Mouse (Mus musculus) gastrocnemius, adult 18-20 months (tissue): Measurements from ENCODE around the gene Rec114. TPM values are rescaled to one million over a fixed set of nuclear protein-coding genes. Genes with fewer than 3 reads are reported as not detected.

Experiments used
- DNase-seq: peaks from one replicate; pipeline ENCODE4 v3.0.0; 2021; ENCODE audit warnings: low spot score
- long read RNA-seq, 2 experiments: library from polyadenylated mRNA; stranded (forward); transcript quantifications; one replicate each; pipeline ENCODE4 v2.0.0; 2021
- total RNA-seq, 2 experiments: library from RNA; stranded (reverse); gene quantifications; 2 replicates each; pipeline ENCODE4 v1.2.3; 2021

The Rec114 gene
- total RNA-seq = under 1 TPM in 1 of 2 experiments, not detected in 1; 0.26 TPM
- long read RNA-seq, experiment 1, partial matches to known transcripts = 0 of 1 reads
- long read RNA-seq, experiment 1, other reads (novel, unspliced or antisense) = 1 of 1 reads
- long read RNA-seq, experiment 2, partial matches to known transcripts = 1 of 2 reads
- long read RNA-seq, experiment 2, other reads (novel, unspliced or antisense) = 0 of 2 reads

GRCm38 (mm10) chr9:58743702-58744248 is at the start of gene Rec114:
Gene Rec114 (minus strand): TSS chr9:58743964.
- DNase-seq = no peak

GRCm38 (mm10) chr9:58789476-58789875 is 45.7 kb upstream of the Rec114 start:
- no peak for DNase-seq

GRCm38 (mm10) chr9:58775363-58775762 is 31.6 kb upstream of the Rec114 start:
- DNase-seq = no peak

- no peak for DNase-seq
Measured at GRCm38 (mm10) chr9:58774761-58775160, 31.0 kb upstream of the Rec114 start.

GRCm38 (mm10) chr9:58769943-58770342 is 26.2 kb upstream of the Rec114 start:
- no peak for DNase-seq

- DNase-seq = no peak
Measured at GRCm38 (mm10) chr9:58766959-58767955, 23.5 kb upstream of the Rec114 start.

GRCm38 (mm10) chr9:58764354-58764753 is 20.6 kb upstream of the Rec114 start:
- DNase-seq = no peak

- no peak for DNase-seq
Measured at GRCm38 (mm10) chr9:58763114-58763513, 19.4 kb upstream of the Rec114 start.

GRCm38 (mm10) chr9:58762086-58762485 is 18.3 kb upstream of the Rec114 start:
- no peak for DNase-seq

GRCm38 (mm10) chr9:58758754-58759153 is 15.0 kb upstream of the Rec114 start:
- DNase-seq = no peak

- DNase-seq = no peak
Measured at GRCm38 (mm10) chr9:58756371-58757132, 12.8 kb upstream of the Rec114 start.

GRCm38 (mm10) chr9:58753606-58754005 is 9.8 kb upstream of the Rec114 start:
- DNase-seq = no peak

- no peak for DNase-seq
Measured at GRCm38 (mm10) chr9:58748142-58748541, 4.4 kb upstream of the Rec114 start.

- no peak for DNase-seq
Measured at GRCm38 (mm10) chr9:58747328-58747755, 3.6 kb upstream of the Rec114 start.

- DNase-seq = no peak
Measured at GRCm38 (mm10) chr9:58742692-58743091, 1.1 kb downstream of the Rec114 start.

- DNase-seq = no peak
Measured at GRCm38 (mm10) chr9:58741369-58741768, 2.4 kb downstream of the Rec114 start.

- DNase-seq = no peak
Measured at GRCm38 (mm10) chr9:58739791-58740190, 4.0 kb downstream of the Rec114 start.

- no peak for DNase-seq
Measured at GRCm38 (mm10) chr9:58723165-58723564, 20.6 kb downstream of the Rec114 start.

- DNase-seq = no peak
Measured at GRCm38 (mm10) chr9:58722151-58722550, 21.6 kb downstream of the Rec114 start.

GRCm38 (mm10) chr9:58721021-58721420 is 22.7 kb downstream of the Rec114 start:
- no peak for DNase-seq

- no peak for DNase-seq
Measured at GRCm38 (mm10) chr9:58720167-58720566, 23.6 kb downstream of the Rec114 start.

GRCm38 (mm10) chr9:58719471-58719870 is 24.3 kb downstream of the Rec114 start:
- no peak for DNase-seq
